In genomic region chr4:148928316-148928715, GRCm38 (mm10) we compare ENCODE assay signal across 10 mouse cellular contexts.
DNase-seq lines count a peak whose midpoint lies in the region; ATAC-seq and TF ChIP-seq lines count a peak whose summit lies in the region.
"Had no signal": no experiment of that assay in that cellular context is flagged by ENCODE, and none has a peak within 500 bp of the region (broad histone marks: within the 10 kb centered on the region; RNA-seq: fewer than 3 reads in every experiment).

No protein-coding gene starts in this region.

- no peak for TF ChIP-seq CTCF in hindbrain, postnatal 0 days (IDR thresholded peaks at IDR 0.05; ENCODE audit: low read depth)

- H3K4me1 ChIP-seq in hindbrain, embryonic 13.5 days (replicated peaks), result peaks cover 82% of the 10 kb centered on the region
- H3K4me1 ChIP-seq in hindbrain, postnatal 0 days (ENCODE audit: insufficient read depth, low read length), result peaks cover 22% of the 10 kb centered on the region

- no peaks in the 10 kb centered on the region for H3K9me3 ChIP-seq in hindbrain, embryonic 13.5 days
- no peaks in the 10 kb centered on the region for H3K9me3 ChIP-seq in hindbrain, postnatal 0 days (ENCODE audit: low read length)

- H3K27ac ChIP-seq in hindbrain, embryonic 13.5 days, result no peak overlapping the region
- H3K27ac ChIP-seq in hindbrain, postnatal 0 days, result no peak overlapping the region
- H3K27ac ChIP-seq: macrophage had no signal

- H3K36me3 ChIP-seq in hindbrain, embryonic 13.5 days, result no peaks in the 10 kb centered on the region
- H3K36me3 ChIP-seq in hindbrain, postnatal 0 days (ENCODE audit: insufficient read depth, low read length), result no peaks in the 10 kb centered on the region

- peaks cover 79% of the 10 kb centered on the region for H3K27me3 ChIP-seq in hindbrain, embryonic 13.5 days
- no peaks in the 10 kb centered on the region for H3K27me3 ChIP-seq in hindbrain, postnatal 0 days (ENCODE audit: insufficient read depth, low read length)

- ATAC-seq in hindbrain, embryonic 13.5 days (ENCODE audit: low FRiP score), result no peak
- ATAC-seq in hindbrain, postnatal 0 days, result no peak
- no peak for ATAC-seq in activated CD4-positive, CD25-positive, alpha-beta regulatory T cell, adult 4 months

- no peak for DNase-seq in hindbrain, postnatal 0 days (ENCODE audit: low spot score)
- DNase-seq in urinary bladder, postnatal 14 days (ENCODE audit: low spot score), result peak; percentile 50
- DNase-seq in urinary bladder, postnatal 4 days (ENCODE audit: low spot score in 2 of 2), result no peak
- DNase-seq in kidney, adult 9 months, result peak; percentile 64
- no peak for DNase-seq in T-cell, adult 2 months (ENCODE audit: low spot score)
- DNase-seq: layer of hippocampus, adult 9-11 months; thymus, postnatal 25 days had no signal

- 72% methylated on average over 9 of the region's 9 CpGs for WGBS in hindbrain, embryonic 13.5 days
- WGBS in hindbrain, postnatal 0 days, result 58% methylated on average over 9 of the region's 9 CpGs

- 0 out of 2 replicates have a peak overlapping the region, but pooled peaks have one; percentile 11 for H3K9ac ChIP-seq in hindbrain, embryonic 13.5 days
- H3K9ac ChIP-seq in hindbrain, postnatal 0 days (replicated peaks; ENCODE audit: low read length), result no peak overlapping the region

- H3K4me2 ChIP-seq in hindbrain, embryonic 13.5 days, result no peak overlapping the region
- H3K4me2 ChIP-seq in hindbrain, postnatal 0 days (ENCODE audit: low read depth, low read length), result no peak overlapping the region

- H3K4me3 ChIP-seq in hindbrain, embryonic 13.5 days, result no peak overlapping the region
- no peak overlapping the region for H3K4me3 ChIP-seq in hindbrain, postnatal 0 days (ENCODE audit: low read length)

Comparison
In these comparisons a context has a peak if more than half of its experiments do, and no peak if none do; other contexts are left out.
1. DNase-seq: peak in urinary bladder, postnatal 14 days (single experiment) and kidney, adult 9 months (single experiment); none in hindbrain, postnatal 0 days (single experiment), urinary bladder, postnatal 4 days (0 of 2) and T-cell, adult 2 months (single experiment).